Comparison of ENCODE assay signal across 10 mouse cellular contexts in the genomic region with DNA sequence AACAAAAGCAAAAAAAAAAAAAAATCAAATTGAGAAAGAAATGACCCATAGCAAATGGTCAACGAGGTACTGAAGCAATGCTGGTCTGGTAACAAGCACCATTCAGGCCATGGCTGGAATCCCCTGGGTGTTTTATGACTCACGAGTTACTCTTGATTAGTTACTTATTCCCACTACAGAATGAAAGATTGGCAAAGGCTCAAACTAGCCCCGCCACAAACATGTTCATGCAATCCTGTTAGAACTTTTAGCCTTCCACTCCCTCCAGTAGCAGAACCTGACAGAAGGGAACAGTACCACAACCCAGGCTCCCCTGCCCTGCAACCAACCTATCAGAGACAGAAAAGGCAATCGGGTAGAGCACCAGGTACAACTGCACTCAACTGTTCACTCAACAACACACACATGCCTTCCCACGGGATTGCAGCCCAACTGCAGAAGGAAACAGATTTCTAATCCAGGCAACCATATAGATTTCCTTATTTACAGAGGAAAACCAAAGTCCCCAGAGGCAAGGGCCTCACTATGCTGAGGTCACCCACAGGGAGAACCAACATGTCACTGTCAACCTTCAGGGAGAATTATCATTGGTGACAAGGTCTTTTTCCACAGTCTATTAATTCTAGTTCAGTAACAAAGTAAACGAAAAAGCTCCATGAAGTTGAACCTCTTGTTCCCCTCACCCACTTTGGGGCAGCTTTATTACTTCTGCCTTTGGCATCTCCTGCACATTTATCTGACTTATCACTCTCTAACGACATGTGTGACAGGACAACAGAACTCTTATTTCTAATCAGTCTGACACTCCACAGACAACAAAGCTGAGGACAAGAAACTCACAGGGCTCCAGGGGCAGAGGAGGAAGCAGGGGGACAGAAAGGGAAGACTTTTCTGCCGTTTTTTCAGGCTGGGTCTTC. TPM values are rescaled to one million over a fixed set of nuclear protein-coding genes. Genes with fewer than 3 reads are reported as not detected.
A peak's percentile ranks its signal among the peaks of the same experiment; 100 is the strongest.
DNase-seq lines count a peak whose midpoint lies in the region; ATAC-seq and TF ChIP-seq lines count a peak whose summit lies in the region.
"Had no signal": no experiment of that assay in that cellular context is flagged by ENCODE, and none has a peak within 500 bp of the region (broad histone marks: within the 10 kb centered on the region; RNA-seq: fewer than 3 reads in every experiment).

No protein-coding gene starts in this region.

- H3K9ac ChIP-seq in liver, postnatal 0 days (replicated peaks): no peak overlapping the region
- H3K9ac ChIP-seq: embryonic facial prominence, embryonic 15.5 days; hindbrain, embryonic 15.5 days had no signal

- 18% methylated on average over 8 of the region's 8 CpGs for WGBS in liver, postnatal 0 days (ENCODE audit: insufficient replicate concordance)

- peak; percentile 60 for ATAC-seq in liver, postnatal 0 days

- no peak for TF ChIP-seq EP300 in liver, postnatal 0 days (IDR thresholded peaks at IDR 0.05; ENCODE audit: low read depth)

- peak overlapping the region; percentile 72 for H3K27ac ChIP-seq in liver, postnatal 0 days (ENCODE audit: low read depth)
- H3K27ac ChIP-seq: embryonic facial prominence, embryonic 15.5 days; hindbrain, embryonic 15.5 days had no signal

- peaks cover 88% of the 10 kb centered on the region for H3K4me1 ChIP-seq in liver, postnatal 0 days (ENCODE audit: insufficient read depth)

- no peak for TF ChIP-seq CTCF in liver, postnatal 0 days (IDR thresholded peaks at IDR 0.05; ENCODE audit: low read depth)

- peak overlapping the region; percentile 54 for H3K4me2 ChIP-seq in liver, postnatal 0 days (ENCODE audit: low read depth, low read length)
- H3K4me2 ChIP-seq: embryonic facial prominence, embryonic 15.5 days; hindbrain, embryonic 15.5 days had no signal

- H3K9me3 ChIP-seq in liver, postnatal 0 days (ENCODE audit: low read length): no peaks in the 10 kb centered on the region
- H3K9me3 ChIP-seq: embryonic facial prominence, embryonic 15.5 days; hindbrain, embryonic 15.5 days had no signal

- DNase-seq in adrenal gland, adult 2 months: peak; percentile 62
- DNase-seq in adrenal gland, postnatal 36 days: no peak
- DNase-seq in Muller cell, postnatal 12 days (ENCODE audit: inconsistent ontology term): peak; percentile 62
- DNase-seq in kidney, adult 11 months: peak; percentile 91
- no peak for DNase-seq in liver, postnatal 0 days
- no peak for DNase-seq in natural killer cell, adult 2 months (ENCODE audit: low spot score in 2 of 2)
- no peak for DNase-seq in left cerebral cortex, adult 18-20 months (ENCODE audit: low spot score in 2 of 2)
- DNase-seq in thymus, adult 18-20 months: no peak

- no peaks in the 10 kb centered on the region for H3K27me3 ChIP-seq in liver, postnatal 0 days (ENCODE audit: insufficient read depth, low read length)
- H3K27me3 ChIP-seq: embryonic facial prominence, embryonic 15.5 days; hindbrain, embryonic 15.5 days had no signal

- H3K36me3 ChIP-seq in liver, postnatal 0 days (replicated peaks; ENCODE audit: insufficient read depth, low read length): no peaks in the 10 kb centered on the region
- H3K36me3 ChIP-seq: embryonic facial prominence, embryonic 15.5 days; hindbrain, embryonic 15.5 days had no signal

- H3K4me3 ChIP-seq in liver, postnatal 0 days (ENCODE audit: low read depth, low read length): no peak overlapping the region
- H3K4me3 ChIP-seq: embryonic facial prominence, embryonic 15.5 days; hindbrain, embryonic 15.5 days had no signal

RNA-seq across cellular contexts. Expression of a gene that starts 12.8 kb away (rescaled TPM):
- total RNA-seq in adrenal gland, adult 2 months (2021): 10 to 100 TPM; 47.6 to 64.7 TPM
- polyA plus RNA-seq in adrenal gland, adult 2 months (2012; rRNA removed): 37.7 and 54.5 TPM in 2 replicates
- 10 to 100 TPM; 35.9 to 62.8 TPM for total RNA-seq in adrenal gland, postnatal 36 days (2021)
- polyA plus RNA-seq in liver, postnatal 0 days (2015; fragmentation: Nextera tagmentation; extraction: Ambion mirVana): 10.0 and 10.8 TPM in 2 replicates
- total RNA-seq in left cerebral cortex, adult 18-20 months (2021): 10 to 100 TPM; 13.5 to 19.3 TPM

Comparison
In these comparisons a context has a peak if more than half of its experiments do, and no peak if none do; other contexts are left out.
1. DNase-seq: peak in adrenal gland, adult 2 months (single experiment), Muller cell, postnatal 12 days (single experiment) and kidney, adult 11 months (single experiment); none in adrenal gland, postnatal 36 days (0 of 2), liver, postnatal 0 days (single experiment), natural killer cell, adult 2 months (0 of 2), left cerebral cortex, adult 18-20 months (0 of 2) and thymus, adult 18-20 months (0 of 2).